Mouse (Mus musculus) kidney, adult 2 months (tissue): ENCODE measurements at regions not wholly inside any gene's neighbourhood (a gene's known extent, or its start where the extent isn't known, plus 50 kb on each side); places are given as distances from the start of the nearest gene placed in this dataset.

ENCODE experiments used
- DNase-seq: peaks from one replicate; pipeline ENCODE4 v3.0.0; 2021
- H3K27ac ChIP-seq: fragments of 200-500 bp; 2 replicates; pipeline ENCODE4 v1.5.1; 2012; ENCODE audit warnings: low read depth, low read length, control low read depth, inconsistent platforms; ENCODE audit not compliant: insufficient read depth
- H3K27me3 ChIP-seq: fragments of 200-500 bp; replicated peaks from 2 replicates; pipeline ENCODE4 v1.6.1; 2012; ENCODE audit warnings: mild to moderate bottlenecking, moderate library complexity, low read length, inconsistent platforms; ENCODE audit not compliant: control insufficient read depth, insufficient read depth
- H3K36me3 ChIP-seq: fragments of 200-500 bp; 2 replicates; pipeline ENCODE4 v1.6.1; 2012; ENCODE audit warnings: mild to moderate bottlenecking, moderate library complexity, low read length, inconsistent platforms; ENCODE audit not compliant: control insufficient read depth, insufficient read depth
- H3K4me1 ChIP-seq: fragments of 200-500 bp; 2 replicates; pipeline ENCODE4 v1.6.1; 2011; ENCODE audit warnings: low read length; ENCODE audit not compliant: control insufficient read depth, insufficient read depth
- H3K4me3 ChIP-seq: fragments of 200-500 bp; 2 replicates; pipeline ENCODE4 v1.5.1; 2011; ENCODE audit warnings: mild to moderate bottlenecking, low read depth, low read length, control low read depth; ENCODE audit not compliant: insufficient read depth
- CTCF ChIP-seq: fragments of 200-500 bp; conservative IDR thresholded peaks from 2 replicates; pipeline ENCODE4 v1.5.1; 2011; ENCODE audit warnings: low read depth, mild to moderate bottlenecking, control low read depth, low read length, moderate library complexity, mixed read lengths; ENCODE audit not compliant: insufficient read depth, insufficient read length
- POLR2A ChIP-seq: fragments of 200-500 bp; IDR thresholded peaks from one replicate; pipeline ENCODE4 v1.6.1; 2011; ENCODE audit warnings: low read depth, low read length, control low read depth
- WGBS: fragments of 180-500 bp; shearing (Covaris S2); methylation state at CpG from one replicate; pipeline ENCODE4 v1.1.7; 2018; 5-methylcytosine and 5-hydroxymethylcytosine counted together

DNA sequence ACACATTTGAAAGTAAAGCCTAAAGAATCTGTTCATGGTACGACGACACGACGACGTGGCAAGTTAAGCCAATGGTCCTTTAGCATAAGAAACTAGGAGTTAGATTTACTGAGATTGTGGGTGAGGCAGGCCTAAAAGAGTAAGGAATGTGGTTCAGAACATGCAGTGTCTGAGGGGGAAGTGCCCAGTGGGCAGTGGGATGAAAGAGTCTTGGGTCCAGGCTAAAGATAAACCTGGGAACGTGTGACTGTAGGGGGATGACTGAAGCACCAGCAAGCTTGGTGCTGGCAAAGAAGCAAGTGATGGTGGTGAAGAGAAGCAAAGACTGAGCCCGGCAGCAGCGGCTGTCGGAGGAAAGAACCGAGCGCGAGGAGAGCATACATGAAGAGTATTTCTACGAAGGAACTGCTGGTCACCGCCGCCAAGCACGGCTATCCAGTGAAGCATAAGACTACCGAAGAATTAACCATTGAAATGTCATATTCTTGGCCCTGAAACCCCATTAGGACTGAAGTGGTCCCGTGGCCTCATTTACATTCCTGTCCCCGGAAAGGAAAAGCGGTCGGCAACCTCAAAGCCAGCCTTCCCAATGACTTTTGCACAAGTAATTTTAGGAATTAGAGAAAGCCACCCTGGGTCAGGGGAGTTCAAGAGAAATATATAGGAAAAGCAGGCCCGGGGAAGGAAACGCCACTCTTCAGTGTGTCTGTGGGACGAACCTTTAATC lies 76.2 kb upstream of the Armc2 start:
- Histone ChIP-seq H3K27me3 (no peaks in the 10 kb centered on the region), H3K36me3 (no peaks in the 10 kb centered on the region), H3K4me3 (no peak overlapping the region), H3K4me1 (peaks cover 31% of the 10 kb centered on the region), H3K27ac (no peak overlapping the region)
- 86% methylated on average over 24 of the region's 24 CpGs for WGBS
- TF ChIP-seq POLR2A = no peak
- no peak for DNase-seq

DNA sequence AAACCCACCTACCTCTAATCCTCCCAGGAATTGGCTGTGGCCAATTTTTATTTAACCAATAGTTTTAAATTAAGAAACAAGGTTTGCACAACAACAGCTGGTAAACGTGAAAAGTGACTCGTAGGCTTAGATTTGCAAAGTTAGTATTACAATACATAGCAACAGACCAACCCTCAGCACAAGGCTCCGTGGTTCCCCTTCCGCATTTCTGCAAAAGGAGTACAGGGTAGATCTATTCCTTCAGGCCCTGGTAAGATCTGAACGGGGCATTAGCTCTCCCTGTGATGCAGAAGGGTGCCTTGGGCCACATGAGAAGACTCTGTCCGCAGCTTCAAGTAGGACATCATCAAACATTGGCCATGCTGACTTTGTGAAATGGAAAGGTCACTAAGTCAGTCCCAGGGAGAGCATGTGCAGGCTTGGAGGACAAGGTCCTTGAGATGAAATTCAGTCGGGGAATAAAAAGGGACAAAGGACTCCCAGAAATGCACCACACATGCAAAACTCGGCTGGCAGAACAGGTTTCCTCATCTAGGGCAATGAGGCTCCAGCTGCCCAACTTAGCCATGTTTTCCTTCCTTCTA lies 75.0 kb upstream of the Armc2 start:
- peak; percentile 60 for DNase-seq
- Histone ChIP-seq H3K27me3 (no peaks in the 10 kb centered on the region), H3K4me3 (no peak overlapping the region), H3K36me3 (no peaks in the 10 kb centered on the region), H3K4me1 (peaks cover 43% of the 10 kb centered on the region), H3K27ac (peak overlapping the region; percentile 62)
- TF ChIP-seq POLR2A (no peak), CTCF (no peak)
- WGBS = 58% methylated on average over 8 of the region's 8 CpGs

DNA sequence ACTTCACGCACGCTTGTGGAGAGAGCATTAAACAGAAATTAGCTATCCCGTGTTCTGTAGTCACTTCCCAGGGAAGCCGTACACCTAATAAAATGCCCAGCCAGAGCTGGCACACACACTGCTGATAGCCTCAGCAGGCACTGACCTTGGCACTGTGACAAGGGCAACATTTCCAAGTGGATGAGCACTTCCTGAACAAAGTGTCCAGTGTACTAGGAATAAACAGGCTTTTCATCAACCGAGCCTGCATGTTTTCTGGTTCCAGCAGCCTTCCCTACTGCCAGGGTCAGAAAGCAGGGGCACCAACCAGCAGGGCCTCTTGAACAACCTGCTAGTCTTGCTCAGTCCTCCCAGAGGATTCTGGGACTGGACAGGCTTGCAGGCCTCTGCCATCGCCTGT lies 74.3 kb upstream of the Armc2 start:
- peak; percentile 97 for DNase-seq

DNA sequence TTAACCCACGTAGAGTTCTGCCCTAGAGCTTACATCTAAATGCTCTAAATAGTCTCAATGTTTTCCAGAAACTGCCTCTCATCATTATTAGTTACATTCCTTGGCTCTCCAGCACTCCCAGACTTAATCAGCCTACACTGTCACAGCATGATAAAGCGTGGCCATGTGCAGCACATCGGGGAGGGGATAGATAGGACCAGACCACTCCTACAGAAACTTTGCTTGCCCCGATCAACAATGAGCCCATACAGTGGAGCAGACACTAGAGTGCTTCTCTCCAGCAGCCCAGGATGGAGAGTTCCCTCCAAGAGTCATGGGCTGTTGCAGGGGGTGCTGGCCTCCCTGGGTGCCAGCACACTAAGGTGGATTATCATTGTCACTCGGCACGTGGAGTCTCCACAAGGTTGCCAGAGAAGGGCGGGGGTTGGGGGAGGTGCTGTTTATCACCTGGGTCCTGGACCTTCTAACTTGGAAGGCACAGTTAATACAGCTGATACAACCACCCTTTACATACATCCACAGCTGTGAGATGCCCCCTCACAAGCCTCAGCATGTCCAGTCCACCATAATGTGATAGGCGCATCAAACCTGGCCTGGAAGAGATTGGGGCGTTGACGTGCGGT lies 73.4 kb upstream of the Armc2 start:
- TF ChIP-seq CTCF = no peak
- no peak for TF ChIP-seq POLR2A
- WGBS = 83% methylated on average over 11 of the region's 11 CpGs

More for the DNA sequence above, 74.3 kb upstream of the Armc2 start:
- H3K4me1 ChIP-seq = peaks cover 46% of the 10 kb centered on the region
- H3K27ac ChIP-seq = peak overlapping the region; percentile 62
- TF ChIP-seq CTCF = no peak
- TF ChIP-seq POLR2A = no peak
- 25% methylated on average over 6 of the region's 6 CpGs for WGBS
- no peaks in the 10 kb centered on the region for H3K27me3 ChIP-seq
- no peak overlapping the region for H3K4me3 ChIP-seq
- H3K36me3 ChIP-seq = no peaks in the 10 kb centered on the region

DNA sequence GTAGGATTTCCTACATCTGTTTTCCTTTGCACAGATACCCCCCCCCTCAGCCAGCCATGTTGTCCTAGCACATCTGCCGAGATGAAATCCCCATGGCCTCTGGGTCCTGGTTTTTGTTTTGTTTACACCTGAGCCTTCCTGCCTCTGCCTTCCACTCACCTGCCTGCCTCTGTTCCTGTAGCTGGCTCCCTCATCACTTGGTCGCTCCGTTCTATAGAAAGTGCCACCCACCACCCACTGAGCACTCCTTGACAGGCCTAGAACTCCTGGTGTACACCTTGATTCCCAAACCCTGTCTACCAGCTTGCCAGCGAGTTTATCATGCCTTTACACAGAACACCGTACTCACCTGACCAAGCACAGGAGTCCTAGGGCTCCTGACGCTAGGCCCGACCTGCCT lies 72.6 kb upstream of the Armc2 start:
- TF ChIP-seq CTCF = no peak
- TF ChIP-seq POLR2A = no peak
- no peak for DNase-seq
- H3K36me3 ChIP-seq = no peaks in the 10 kb centered on the region
- no peaks in the 10 kb centered on the region for H3K27me3 ChIP-seq
- peaks cover 46% of the 10 kb centered on the region for H3K4me1 ChIP-seq
- H3K27ac ChIP-seq = peak overlapping the region; percentile 91
- H3K4me3 ChIP-seq = no peak overlapping the region
- 97% methylated on average over 7 of the region's 7 CpGs for WGBS

More for the DNA sequence above, 73.4 kb upstream of the Armc2 start:
- no peak overlapping the region for H3K4me3 ChIP-seq
- no peaks in the 10 kb centered on the region for H3K36me3 ChIP-seq
- H3K27me3 ChIP-seq = no peaks in the 10 kb centered on the region
- DNase-seq = no peak
- peak overlapping the region; percentile 19 for H3K27ac ChIP-seq
- H3K4me1 ChIP-seq = peaks cover 46% of the 10 kb centered on the region

DNA sequence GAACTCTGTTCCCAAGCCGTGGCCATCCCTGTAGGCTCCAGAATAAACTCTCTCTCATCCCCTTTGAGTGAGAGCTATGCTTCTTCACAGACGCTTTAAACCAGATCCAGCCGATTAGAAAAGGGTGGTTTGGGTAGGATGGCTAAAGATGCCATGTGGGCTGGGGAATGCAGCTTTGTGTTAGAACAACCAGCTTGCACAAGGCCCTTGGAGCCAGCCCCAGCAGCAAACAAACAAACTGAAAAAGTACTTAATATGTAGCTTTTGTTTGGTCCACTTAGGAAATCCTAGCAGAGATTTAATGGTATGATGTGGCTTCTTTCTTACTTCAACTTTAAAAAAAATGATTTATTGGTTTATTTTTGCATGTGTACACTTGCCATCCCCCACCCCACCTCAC lies 71.9 kb upstream of the Armc2 start:
- 27% methylated on average over 3 of the region's 3 CpGs for WGBS
- TF ChIP-seq POLR2A = no peak
- no peak for TF ChIP-seq CTCF
- H3K36me3 ChIP-seq = no peaks in the 10 kb centered on the region
- peaks cover 46% of the 10 kb centered on the region for H3K4me1 ChIP-seq
- no peak for DNase-seq
- H3K4me3 ChIP-seq = no peak overlapping the region
- H3K27ac ChIP-seq = peak overlapping the region; percentile 91
- no peaks in the 10 kb centered on the region for H3K27me3 ChIP-seq

DNA sequence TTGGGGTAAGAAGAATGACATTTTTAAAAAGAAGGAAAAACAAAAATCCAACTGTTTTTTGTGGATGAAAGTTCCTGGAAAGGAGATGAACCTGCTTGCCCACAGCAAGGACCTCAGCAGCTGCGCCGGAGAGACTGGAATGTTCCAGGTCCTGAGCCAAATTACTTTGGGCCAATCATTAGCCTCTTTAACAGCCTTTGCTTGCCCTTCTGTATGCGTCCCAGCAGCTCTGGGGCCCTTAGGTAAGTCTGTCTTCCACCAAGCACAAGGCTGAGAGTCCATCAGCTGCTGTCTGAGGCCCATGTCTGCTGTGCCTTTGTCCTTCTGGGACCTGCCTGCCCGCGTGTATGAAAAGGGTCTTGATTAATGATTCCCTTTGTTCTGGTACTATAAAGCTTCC lies 71.4 kb upstream of the Armc2 start:
- no peaks in the 10 kb centered on the region for H3K27me3 ChIP-seq
- H3K36me3 ChIP-seq = no peaks in the 10 kb centered on the region
- H3K4me1 ChIP-seq = peaks cover 46% of the 10 kb centered on the region
- no peak for TF ChIP-seq POLR2A
- TF ChIP-seq CTCF = no peak
- no peak overlapping the region for H3K4me3 ChIP-seq
- WGBS = 21% methylated on average over 5 of the region's 5 CpGs
- DNase-seq = peak; percentile 96
- H3K27ac ChIP-seq = peak overlapping the region; percentile 91
